Mouse (Mus musculus) midbrain, embryonic 15.5 days (tissue): ENCODE data around the gene Mrpl57. TPM values are rescaled to one million over a fixed set of nuclear protein-coding genes. Genes with fewer than 3 reads are reported as not detected.

Experiments
- ATAC-seq: fragments of 200-750 bp; cut with Nextera tagmentation; replicated peaks from 2 replicates; pipeline ENCODE4 v1.8.0; 2017; ENCODE audit warnings: moderate TSS enrichment
- H3K27ac ChIP-seq: fragments of 300-500 bp; sonication (generic); 2 replicates; pipeline ENCODE4 v1.5.1; 2015; ENCODE audit warnings: mild to moderate bottlenecking, inconsistent platforms
- H3K27me3 ChIP-seq: fragments of 300-500 bp; sonication (generic); replicated peaks from 2 replicates; pipeline ENCODE4 v1.6.1; 2015; ENCODE audit warnings: inconsistent platforms
- H3K36me3 ChIP-seq: fragments of 300-500 bp; sonication (generic); replicated peaks from 2 replicates; pipeline ENCODE4 v1.6.1; 2015; ENCODE audit warnings: inconsistent platforms
- H3K4me1 ChIP-seq: fragments of 300-500 bp; sonication (generic); 2 replicates; pipeline ENCODE4 v1.6.1; 2015; ENCODE audit warnings: inconsistent platforms
- H3K4me2 ChIP-seq: fragments of 300-500 bp; sonication (generic); 2 replicates; pipeline ENCODE4 v1.6.1; 2015; ENCODE audit warnings: inconsistent platforms, mild to moderate bottlenecking, moderate library complexity
- H3K4me3 ChIP-seq: fragments of 300-500 bp; sonication (generic); 2 replicates; pipeline ENCODE4 v1.5.1; 2015; ENCODE audit warnings: mild to moderate bottlenecking, inconsistent platforms
- H3K9ac ChIP-seq: fragments of 300-500 bp; sonication (generic); 2 replicates; pipeline ENCODE4 v1.6.1; 2015; ENCODE audit warnings: mild to moderate bottlenecking, inconsistent platforms
- H3K9me3 ChIP-seq: fragments of 300-500 bp; sonication (generic); 2 replicates; pipeline ENCODE4 v1.6.1; 2016; ENCODE audit warnings: inconsistent platforms
- WGBS: fragments of 180-500 bp; shearing (Covaris S2); methylation state at CpG from one replicate; pipeline ENCODE4 v1.1.7; 2015; ENCODE audit warnings: mixed read lengths; 5-methylcytosine and 5-hydroxymethylcytosine counted together
- polyA plus RNA-seq: library from polyadenylated mRNA; unstranded; fragments of >200 nt; fragmentation: Nextera tagmentation; extraction: Ambion mirVana; gene quantifications from 2 replicates; pipeline ENCODE4 v1.2.1, GENCODE M21; 2015

The Mrpl57 gene
- polyA plus RNA-seq = 128 and 132 TPM in 2 replicates

GRCm38 (mm10) chr14:57825788-57826751 lies at the start of gene Mrpl57, which contains the start of gene Ska3:
Gene Mrpl57, plus strand, starts transcription at chr14:57826234.
Gene Ska3, minus strand, starts transcription at chr14:57826185.
- Histone ChIP-seq H3K9ac (peak within 1 kb of the TSS; percentile 84), H3K27me3 (no peaks in the 10 kb centered on the region), H3K4me3 (peak within 1 kb of the TSS; percentile 72), H3K36me3 (no peaks in the 10 kb centered on the region), H3K9me3 (no peaks in the 10 kb centered on the region), H3K4me2 (peak within 1 kb of the TSS; percentile 63), H3K4me1 (peaks cover 18% of the 10 kb centered on the region), H3K27ac (peak within 1 kb of the TSS; percentile 90)
- peak; percentile 98 for ATAC-seq
- WGBS = under 1% methylated on average over 96 of the region's 96 CpGs

- Histone ChIP-seq H3K27ac (no peak overlapping the region), H3K9ac (no peak overlapping the region), H3K9me3 (no peaks in the 10 kb centered on the region), H3K4me2 (no peak overlapping the region), H3K36me3 (no peaks in the 10 kb centered on the region), H3K27me3 (no peaks in the 10 kb centered on the region), H3K4me1 (no peaks in the 10 kb centered on the region), H3K4me3 (no peak overlapping the region)
- ATAC-seq = no peak
- WGBS = 68% methylated on average over 4 of the region's 4 CpGs
These were observed 38.6 kb upstream of the Mrpl57 start for GRCm38 (mm10) chr14:57787406-57787805.

- WGBS = 80% methylated on average over 2 of the region's 2 CpGs
- Histone ChIP-seq H3K4me1 (no peaks in the 10 kb centered on the region), H3K4me2 (no peak overlapping the region), H3K9me3 (no peaks in the 10 kb centered on the region), H3K36me3 (no peaks in the 10 kb centered on the region), H3K27me3 (no peaks in the 10 kb centered on the region), H3K9ac (no peak overlapping the region), H3K4me3 (no peak overlapping the region), H3K27ac (no peak overlapping the region)
- no peak for ATAC-seq
These were observed 36.7 kb upstream of the Mrpl57 start for GRCm38 (mm10) chr14:57789311-57789710.

GRCm38 (mm10) chr14:57789759-57790158 lies 36.3 kb upstream of the Mrpl57 start:
- WGBS = 92% methylated on average over 9 of the region's 9 CpGs
- no peak for ATAC-seq
- no peaks in the 10 kb centered on the region for H3K27me3 ChIP-seq
- H3K4me3 ChIP-seq = no peak overlapping the region
- no peaks in the 10 kb centered on the region for H3K4me1 ChIP-seq
- no peak overlapping the region for H3K4me2 ChIP-seq
- no peak overlapping the region for H3K27ac ChIP-seq
- H3K9ac ChIP-seq = no peak overlapping the region
- no peaks in the 10 kb centered on the region for H3K9me3 ChIP-seq
- no peaks in the 10 kb centered on the region for H3K36me3 ChIP-seq

- H3K27ac ChIP-seq = no peak overlapping the region
- no peak overlapping the region for H3K4me2 ChIP-seq
- 79% methylated on average over 4 of the region's 4 CpGs for WGBS
These were observed 34.9 kb upstream of the Mrpl57 start for GRCm38 (mm10) chr14:57791171-57791570.

GRCm38 (mm10) chr14:57797551-57797950 lies 28.5 kb upstream of the Mrpl57 start:
- H3K4me2 ChIP-seq = peak overlapping the region; percentile 58
- H3K36me3 ChIP-seq = peaks cover 4% of the 10 kb centered on the region; the same call in 1 of the 2 replicates
- ATAC-seq = peak; percentile 80
- WGBS = 13% methylated on average over 7 of the region's 7 CpGs
- peaks cover 21% of the 10 kb centered on the region for H3K4me1 ChIP-seq
- H3K27me3 ChIP-seq = no peaks in the 10 kb centered on the region
- H3K27ac ChIP-seq = peak overlapping the region; percentile 85
- peak overlapping the region; percentile 51 for H3K9ac ChIP-seq
- H3K4me3 ChIP-seq = peak overlapping the region; percentile 89
- no peaks in the 10 kb centered on the region for H3K9me3 ChIP-seq

More at GRCm38 (mm10) chr14:57791171-57791570, 34.9 kb upstream of the Mrpl57 start:
- Histone ChIP-seq H3K4me1 (no peaks in the 10 kb centered on the region), H3K9me3 (no peaks in the 10 kb centered on the region), H3K4me3 (no peak overlapping the region), H3K36me3 (no peaks in the 10 kb centered on the region), H3K27me3 (no peaks in the 10 kb centered on the region), H3K9ac (no peak overlapping the region)
- ATAC-seq = no peak

- H3K9ac ChIP-seq = peak within 1 kb of the TSS; percentile 90
- H3K27ac ChIP-seq = peak within 1 kb of the TSS; percentile 85
- WGBS = under 1% methylated on average over 95 of the region's 99 CpGs
- no peaks in the 10 kb centered on the region for H3K9me3 ChIP-seq
- peak within 1 kb of the TSS; percentile 58 for H3K4me2 ChIP-seq
- H3K4me3 ChIP-seq = peak within 1 kb of the TSS; percentile 89
- H3K4me1 ChIP-seq = peaks cover 21% of the 10 kb centered on the region
- H3K36me3 ChIP-seq = peaks cover 11% of the 10 kb centered on the region; the same call in 1 of the 2 replicates
- H3K27me3 ChIP-seq = no peaks in the 10 kb centered on the region
- ATAC-seq = peak; percentile 98
These were observed 27.8 kb upstream of the Mrpl57 start, which contains the start of gene Sap18 for GRCm38 (mm10) chr14:57797991-57798931. Gene Sap18, plus strand, starts transcription at chr14:57798180.

GRCm38 (mm10) chr14:57803731-57804130 lies 22.3 kb upstream of the Mrpl57 start:
- Histone ChIP-seq H3K36me3 (peaks cover 39% of the 10 kb centered on the region), H3K4me2 (no peak overlapping the region), H3K9ac (no peak overlapping the region), H3K27ac (no peak overlapping the region), H3K27me3 (no peaks in the 10 kb centered on the region), H3K9me3 (no peaks in the 10 kb centered on the region), H3K4me3 (no peak overlapping the region), H3K4me1 (peaks cover 21% of the 10 kb centered on the region)
- no peak for ATAC-seq
- WGBS = 91% methylated on average over 4 of the region's 4 CpGs

- no peak overlapping the region for H3K4me3 ChIP-seq
- no peaks in the 10 kb centered on the region for H3K4me1 ChIP-seq
- no peak for ATAC-seq
- H3K9ac ChIP-seq = no peak overlapping the region
- no peaks in the 10 kb centered on the region for H3K27me3 ChIP-seq
- H3K27ac ChIP-seq = no peak overlapping the region
- 78% methylated on average over 5 of the region's 5 CpGs for WGBS
- H3K4me2 ChIP-seq = no peak overlapping the region
- H3K9me3 ChIP-seq = no peaks in the 10 kb centered on the region
- H3K36me3 ChIP-seq = peaks cover 28% of the 10 kb centered on the region
These were observed 17.5 kb upstream of the Mrpl57 start for GRCm38 (mm10) chr14:57808558-57808957.

- Histone ChIP-seq H3K27me3 (no peaks in the 10 kb centered on the region), H3K9ac (no peak overlapping the region), H3K4me3 (no peak overlapping the region), H3K4me1 (no peaks in the 10 kb centered on the region), H3K27ac (no peak overlapping the region), H3K4me2 (no peak overlapping the region), H3K9me3 (no peaks in the 10 kb centered on the region), H3K36me3 (peaks cover 6% of the 10 kb centered on the region)
- ATAC-seq = no peak
- 96% methylated on average over 2 of the region's 2 CpGs for WGBS
These were observed 15.1 kb upstream of the Mrpl57 start for GRCm38 (mm10) chr14:57810886-57811285.

GRCm38 (mm10) chr14:57811844-57812243 lies 14.2 kb upstream of the Mrpl57 start:
- H3K27ac ChIP-seq = no peak overlapping the region
- H3K9ac ChIP-seq = no peak overlapping the region
- H3K4me1 ChIP-seq = no peaks in the 10 kb centered on the region
- no peaks in the 10 kb centered on the region for H3K27me3 ChIP-seq
- 95% methylated on average over 5 of the region's 5 CpGs for WGBS
- H3K4me2 ChIP-seq = no peak overlapping the region
- no peak overlapping the region for H3K4me3 ChIP-seq
- no peak for ATAC-seq
- no peaks in the 10 kb centered on the region for H3K9me3 ChIP-seq
- H3K36me3 ChIP-seq = peaks cover 4% of the 10 kb centered on the region; the same call in 1 of the 2 replicates

- 90% methylated on average over 4 of the region's 4 CpGs for WGBS
- Histone ChIP-seq H3K4me3 (no peak overlapping the region), H3K27ac (no peak overlapping the region), H3K9me3 (no peaks in the 10 kb centered on the region), H3K36me3 (no peaks in the 10 kb centered on the region), H3K4me1 (peaks cover 4% of the 10 kb centered on the region), H3K9ac (no peak overlapping the region), H3K4me2 (no peak overlapping the region), H3K27me3 (no peaks in the 10 kb centered on the region)
- no peak for ATAC-seq
These were observed 5.2 kb upstream of the Mrpl57 start for GRCm38 (mm10) chr14:57820839-57821238.
